Mouse (Mus musculus): ENCODE data around the gene Crkl.

Crkl gene

DNA sequence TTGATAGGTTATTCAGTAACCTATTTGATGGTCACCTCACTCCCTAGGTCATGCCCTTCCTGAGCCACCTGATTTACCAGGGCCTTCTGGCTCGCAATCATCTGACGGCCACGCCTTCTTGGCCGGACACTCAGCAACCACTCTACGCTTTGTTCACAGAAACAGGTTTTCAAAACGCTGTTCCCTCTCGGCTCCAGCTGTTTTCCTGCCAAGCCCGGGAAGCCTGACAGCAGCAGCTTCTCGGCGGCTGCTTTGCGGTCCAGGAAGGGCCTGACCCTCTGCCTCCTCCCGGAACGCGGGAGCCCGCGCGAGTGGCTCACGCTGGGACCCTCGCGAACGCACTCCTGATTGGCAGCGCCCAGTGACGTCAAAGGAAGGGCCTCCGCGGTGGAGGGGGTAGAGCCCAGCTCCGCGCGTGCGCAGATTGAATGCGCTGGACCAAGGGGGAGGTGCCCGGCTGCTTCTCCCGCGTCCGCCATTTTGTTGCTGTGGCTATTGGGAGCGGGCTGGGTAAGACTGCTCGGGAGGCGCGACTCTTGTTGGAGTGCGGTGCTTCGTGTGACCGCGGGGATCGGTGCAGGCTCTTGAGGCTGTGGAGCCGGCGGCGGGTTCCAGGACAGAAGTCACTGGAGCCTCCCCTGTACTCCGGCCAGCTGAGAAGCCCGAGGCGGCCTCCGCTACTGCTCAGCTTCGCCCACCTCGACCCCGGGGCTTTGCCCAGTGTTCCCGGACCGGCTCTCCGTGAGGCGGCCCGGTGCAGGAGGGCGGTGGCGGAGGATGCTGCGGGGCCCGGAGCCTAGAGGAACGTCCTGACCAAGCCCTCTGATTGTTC is at the start of gene Crkl:
Gene Crkl, plus strand, starts transcription at position 447 of the 832 bp plus-strand sequence.
- peak; percentile 100 for DNase-seq (ENCODE audit: low spot score)

DNA sequence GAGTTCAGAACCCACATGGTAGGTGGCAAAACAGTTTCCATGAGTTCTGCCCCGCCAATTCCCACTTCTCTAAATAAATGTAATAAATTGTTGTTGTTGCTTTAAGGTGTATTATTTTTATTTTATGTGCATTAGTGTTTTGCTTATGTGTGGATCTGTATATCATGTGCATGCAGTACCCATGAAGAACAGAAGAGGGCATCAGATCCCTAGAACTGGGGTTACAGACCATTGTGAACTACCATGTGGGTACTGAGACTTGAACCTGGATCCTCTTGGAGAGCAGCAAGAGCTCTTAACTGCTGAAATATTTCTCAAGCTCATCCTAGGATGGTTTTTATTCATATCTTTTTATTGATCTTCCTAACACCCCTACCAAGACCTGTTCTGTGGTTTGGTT is 48.9 kb upstream of the Crkl start:
- DNase-seq (ENCODE audit: low spot score): peak; percentile 58

DNA sequence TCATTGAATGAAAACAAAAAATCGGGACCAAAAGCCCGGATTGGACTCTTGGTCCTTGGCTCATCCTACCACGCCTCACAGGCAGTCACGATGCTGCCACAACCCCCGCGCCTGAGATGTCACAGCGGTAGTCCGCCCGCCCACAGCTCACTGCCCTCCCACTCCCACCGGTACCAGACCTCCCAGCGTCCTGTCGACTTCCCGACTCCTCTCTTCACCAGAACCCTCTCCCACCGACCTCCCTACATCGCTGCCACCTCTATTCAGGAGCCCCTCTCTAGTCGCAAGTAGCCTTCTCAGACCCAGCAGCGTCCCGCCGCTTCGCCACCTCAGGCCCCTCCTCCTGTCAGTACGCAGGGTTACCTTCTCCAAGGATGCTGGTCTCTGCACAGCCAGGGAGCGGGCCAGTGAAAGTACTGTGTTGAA is 46.5 kb upstream of the Crkl start:
- DNase-seq (ENCODE audit: low spot score): no peak

DNA sequence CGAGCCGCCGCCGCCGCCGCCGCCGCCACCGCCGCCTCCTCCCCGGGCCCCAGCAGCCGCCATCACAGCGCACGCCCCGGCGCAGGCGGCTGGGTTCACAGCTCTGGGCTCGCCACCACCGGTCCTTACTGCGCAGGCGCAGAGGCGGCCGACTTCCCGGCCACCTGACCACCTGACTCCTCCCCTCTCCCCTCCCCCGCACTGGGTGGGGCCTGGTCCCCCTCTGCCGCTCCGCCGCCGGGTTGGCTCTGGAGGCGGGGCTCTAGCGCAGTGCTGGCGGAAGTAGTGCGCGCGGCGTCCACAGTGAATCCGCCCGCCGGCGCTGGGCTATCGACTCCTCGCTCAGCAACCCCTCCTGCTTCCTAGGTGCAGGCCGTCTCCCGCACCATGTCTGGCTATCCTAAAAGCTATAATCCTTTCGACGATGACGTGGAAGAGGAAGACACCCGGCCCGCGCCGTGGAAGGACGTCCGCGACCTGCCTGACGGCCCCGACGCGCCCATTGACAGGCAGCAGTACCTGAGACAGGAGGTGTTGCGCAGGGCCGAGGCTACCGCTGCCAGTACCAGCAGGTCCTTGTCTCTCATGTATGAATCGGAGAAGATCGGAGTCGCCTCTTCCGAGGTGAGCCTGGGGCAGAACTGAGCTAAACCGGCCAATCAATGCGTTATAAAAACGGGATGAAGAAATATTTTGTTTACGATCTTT is 45.9 kb upstream of the Crkl start, which contains the start of the genes Snap29 and Pi4ka:
Gene Snap29, plus strand, starts transcription at position 251 of the 708 bp plus-strand sequence.
Gene Pi4ka, minus strand, starts transcription at position 579 of the 708 bp plus-strand sequence.
- peak; percentile 99 for DNase-seq (ENCODE audit: low spot score)

DNA sequence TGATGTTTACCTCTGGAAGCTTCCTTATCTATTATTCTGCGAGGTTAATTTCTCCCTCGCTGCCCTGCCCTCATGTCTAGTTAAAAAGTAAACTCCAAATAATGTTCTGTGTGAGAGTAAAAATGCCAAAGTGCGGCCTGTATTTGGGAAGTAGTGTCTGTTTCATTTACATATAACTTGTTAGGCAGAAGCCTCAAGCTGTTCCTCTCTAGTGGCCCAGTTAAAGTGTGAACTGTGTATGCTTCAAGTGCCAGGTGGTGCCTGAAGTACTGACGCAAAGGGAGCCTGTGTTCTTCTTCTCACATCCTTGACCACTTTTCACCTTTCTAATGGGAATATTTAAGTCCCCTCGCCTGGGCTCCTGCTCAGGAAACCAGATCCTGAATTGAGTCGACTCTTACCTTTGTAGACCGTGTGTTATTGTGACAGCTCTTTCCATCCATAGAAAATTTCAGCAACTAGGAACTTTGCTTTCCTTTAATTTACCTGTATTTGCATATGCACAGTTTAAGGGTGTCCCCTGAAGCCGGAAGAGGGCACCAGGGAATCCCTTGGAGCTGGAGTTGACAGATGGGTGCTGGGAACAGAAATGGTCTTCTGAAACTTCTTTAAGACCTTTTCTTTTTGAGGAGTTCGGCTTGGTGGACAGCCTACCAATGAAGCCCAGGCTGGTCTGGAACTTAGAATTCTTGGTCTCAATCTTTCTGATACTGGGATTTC is 45.1 kb upstream of the Crkl start:
- no peak for DNase-seq (ENCODE audit: low spot score)

DNA sequence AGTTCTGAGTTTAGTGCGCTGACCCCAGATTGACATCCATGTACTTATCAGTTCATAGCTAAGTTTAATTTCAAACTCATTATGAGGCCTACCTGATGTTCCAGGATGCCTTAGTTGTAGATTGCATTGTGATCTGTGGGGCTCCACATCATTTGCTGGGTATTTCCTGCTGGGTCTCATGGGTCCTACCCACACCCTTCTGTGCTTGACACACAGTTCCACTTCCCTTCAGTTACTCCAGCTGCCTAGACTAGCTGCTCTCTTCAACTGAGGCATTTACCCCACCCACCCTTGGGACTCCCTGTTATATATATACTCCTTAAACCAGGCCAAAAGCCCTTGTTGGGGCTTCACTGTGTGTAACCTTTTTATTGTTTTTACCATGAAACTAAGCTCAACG is 42.7 kb upstream of the Crkl start:
- DNase-seq (ENCODE audit: low spot score): no peak

DNA sequence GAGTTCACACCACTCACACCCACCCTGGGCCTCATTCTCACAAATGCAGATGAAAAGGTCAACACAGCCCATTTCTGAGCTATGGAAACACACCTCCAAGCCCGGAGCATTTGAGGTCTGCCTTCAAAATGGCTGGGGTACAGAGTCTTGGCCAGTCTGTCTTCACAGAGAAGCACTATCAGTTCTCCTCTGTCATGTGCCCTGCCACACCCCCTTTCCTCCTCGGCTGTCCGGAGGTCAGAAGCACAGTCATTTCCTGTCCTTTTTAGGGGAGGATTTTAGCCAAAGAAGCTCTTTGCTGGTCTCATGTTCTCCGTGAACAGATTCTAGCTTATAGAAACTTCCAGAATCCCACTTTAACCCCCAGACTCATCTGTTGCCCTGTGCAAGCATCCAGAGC is 41.6 kb upstream of the Crkl start:
- no peak for DNase-seq (ENCODE audit: low spot score)

DNA sequence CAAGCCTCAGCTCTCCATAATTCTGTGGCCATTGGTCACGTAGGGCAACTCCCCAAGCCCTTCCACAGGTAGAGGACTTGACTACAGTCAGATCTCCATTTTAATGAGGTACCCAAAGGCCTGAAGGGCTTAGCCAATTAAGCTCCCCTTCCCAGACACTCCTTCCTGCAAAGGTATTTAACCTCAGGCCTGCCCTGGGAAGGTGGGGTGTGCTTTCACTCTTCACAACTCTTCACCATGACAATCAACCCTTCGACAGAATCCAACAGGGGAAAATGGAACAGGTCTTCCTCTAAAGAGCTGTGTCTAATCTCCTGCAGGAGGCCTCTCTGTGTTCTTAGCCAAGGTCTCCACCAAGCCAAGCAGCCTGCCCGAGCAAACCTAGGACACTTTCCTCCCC is 28.8 kb upstream of the Crkl start:
- DNase-seq (ENCODE audit: low spot score): no peak

DNA sequence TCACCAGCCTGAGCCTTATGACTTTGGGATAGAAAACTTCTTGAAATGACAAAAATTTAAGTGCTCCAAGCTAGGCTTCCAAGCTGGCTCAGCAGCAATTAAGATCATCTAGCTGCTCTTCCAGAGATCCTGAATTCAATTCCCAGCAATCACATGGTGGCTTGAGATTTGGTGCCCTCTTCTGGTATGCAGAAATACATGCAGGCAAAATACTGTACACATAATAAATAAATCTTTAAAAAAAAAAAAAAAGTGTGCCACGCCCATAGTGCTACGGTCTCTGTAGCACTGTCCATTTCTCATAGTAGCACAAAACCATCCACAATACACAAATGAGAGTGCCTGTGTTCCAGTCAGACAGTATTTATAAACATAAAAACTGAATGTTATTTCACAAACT is 19.2 kb upstream of the Crkl start:
- DNase-seq (ENCODE audit: low spot score): peak; percentile 29

DNA sequence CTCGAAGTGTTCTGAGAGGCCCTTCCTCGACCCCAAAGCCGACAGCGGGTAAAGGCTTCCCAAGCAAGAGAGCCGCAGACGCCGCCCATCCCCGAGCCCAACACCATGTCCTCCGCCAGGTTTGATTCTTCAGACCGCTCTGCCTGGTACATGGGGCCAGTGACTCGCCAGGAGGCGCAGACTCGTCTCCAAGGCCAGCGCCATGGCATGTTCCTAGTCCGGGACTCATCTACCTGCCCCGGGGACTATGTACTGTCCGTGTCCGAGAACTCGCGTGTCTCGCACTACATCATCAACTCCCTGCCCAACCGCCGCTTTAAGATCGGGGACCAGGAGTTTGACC is 557 bp downstream of the Crkl start:
- DNase-seq (ENCODE audit: low spot score): peak; percentile 57

DNA sequence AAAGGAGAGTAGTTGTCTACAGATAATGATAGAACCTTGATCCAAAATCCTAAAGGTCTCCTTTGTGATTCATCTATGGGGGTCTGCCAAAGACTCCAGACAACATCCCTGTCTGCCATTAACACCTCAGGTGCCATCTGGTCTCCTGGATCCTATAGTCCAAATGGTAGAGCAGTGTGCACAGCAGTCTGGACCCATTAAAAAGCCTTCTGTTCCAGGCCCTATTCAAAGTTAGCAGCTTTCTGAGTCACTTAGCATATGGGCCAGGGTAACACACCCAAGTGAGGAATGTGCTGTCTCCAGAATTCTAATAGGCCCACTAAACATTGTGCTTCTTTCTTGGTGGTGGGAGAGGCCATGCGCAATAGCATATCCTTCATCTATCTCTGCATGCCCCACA is 5.1 kb downstream of the Crkl start:
- no peak for DNase-seq (ENCODE audit: low spot score)

DNA sequence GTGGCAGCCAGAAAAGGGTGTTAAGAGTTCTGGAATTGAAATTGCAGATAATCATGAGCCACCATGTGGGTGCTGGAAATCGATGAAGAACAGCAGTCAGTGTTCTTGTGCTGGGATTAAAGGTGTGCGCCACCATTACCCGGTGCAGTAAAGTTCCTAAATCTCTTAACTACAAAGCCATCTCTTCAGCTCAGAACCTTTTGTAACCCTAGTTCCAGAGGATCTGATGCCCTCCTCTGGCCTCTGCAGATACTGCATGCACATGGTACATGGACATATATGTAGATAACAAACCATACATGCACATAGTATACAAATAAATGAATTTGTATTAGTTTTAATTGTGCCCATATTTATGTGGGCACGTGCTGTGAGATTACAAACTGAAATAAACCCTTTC is 8.5 kb downstream of the Crkl start:
- DNase-seq (ENCODE audit: low spot score): peak; percentile 15

DNA sequence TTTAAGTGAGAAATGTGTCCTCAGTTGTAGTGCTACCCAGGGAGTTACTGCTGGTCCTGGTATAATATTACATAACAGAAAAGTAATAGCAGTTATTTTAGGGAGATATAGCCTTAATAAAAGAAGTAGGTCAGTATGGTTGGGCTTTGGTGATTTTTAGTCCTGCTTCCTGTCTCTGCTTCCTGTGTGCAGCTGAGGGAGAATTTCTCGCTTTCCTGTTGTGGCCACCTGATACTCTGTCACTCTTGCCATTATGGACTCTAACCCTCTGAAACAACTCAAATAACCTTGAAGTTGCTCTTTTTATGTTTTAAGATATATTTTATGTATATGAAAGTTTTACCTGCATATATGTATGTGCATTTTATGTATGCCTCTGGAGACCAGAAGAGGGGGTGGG is 9.8 kb downstream of the Crkl start:
- DNase-seq (ENCODE audit: low spot score): no peak

DNA sequence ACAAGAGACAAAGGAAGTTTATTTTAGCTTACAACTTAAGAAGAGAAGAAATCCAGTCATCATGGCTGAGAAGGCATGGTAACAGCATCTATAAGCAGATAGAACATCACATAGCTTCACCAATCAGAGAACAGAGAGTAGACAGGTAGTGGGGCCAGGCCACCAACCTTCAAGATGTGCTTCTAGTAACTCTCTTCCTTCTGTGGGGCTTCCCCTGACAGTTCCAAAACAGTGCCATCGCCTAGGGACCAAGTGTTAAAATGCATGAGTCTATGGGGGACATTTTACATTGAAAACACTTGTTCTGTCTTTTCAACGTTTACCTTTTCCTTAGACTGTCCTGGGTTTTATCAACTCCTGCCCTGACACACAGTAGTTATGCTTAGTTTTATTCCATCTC is 11.4 kb downstream of the Crkl start:
- DNase-seq (ENCODE audit: low spot score): no peak

DNA sequence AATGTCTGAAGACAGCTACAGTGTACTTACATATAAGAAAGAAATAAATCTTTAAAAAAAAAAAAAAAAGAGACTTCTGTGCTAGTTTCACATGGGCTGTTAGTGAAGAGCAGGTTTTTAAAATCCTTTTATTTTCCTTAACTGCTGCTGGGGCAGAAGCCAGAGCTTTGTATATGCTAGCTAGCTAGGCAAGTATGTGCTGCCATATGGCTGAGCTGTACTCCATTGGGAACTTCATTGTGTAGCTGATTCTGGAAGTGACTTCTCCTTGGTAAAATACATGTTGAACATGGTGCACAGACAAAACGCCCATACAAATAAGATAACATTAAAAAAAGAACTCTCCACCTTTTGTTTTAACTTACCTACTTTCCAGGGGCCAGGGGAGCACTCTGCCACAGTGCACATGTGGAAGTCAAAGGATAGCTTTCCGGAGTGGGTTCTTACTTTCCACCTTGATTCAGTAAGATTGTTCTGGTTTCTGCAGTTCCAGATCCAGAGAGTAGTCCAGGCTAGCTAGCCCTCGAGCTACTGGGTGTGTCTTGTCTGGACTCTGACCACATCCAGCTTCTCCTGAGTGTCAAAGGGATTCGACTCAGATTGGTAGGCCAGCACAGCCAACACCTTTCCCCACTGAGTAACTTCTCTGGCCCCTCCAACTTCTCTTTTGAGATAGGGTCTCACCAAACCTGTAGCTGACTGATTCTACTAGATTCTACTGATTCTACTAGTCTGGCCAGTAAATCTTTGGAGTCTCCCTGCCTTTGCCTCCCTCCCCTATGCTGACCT is 15.3 kb downstream of the Crkl start:
- DNase-seq (ENCODE audit: low spot score): no peak

DNA sequence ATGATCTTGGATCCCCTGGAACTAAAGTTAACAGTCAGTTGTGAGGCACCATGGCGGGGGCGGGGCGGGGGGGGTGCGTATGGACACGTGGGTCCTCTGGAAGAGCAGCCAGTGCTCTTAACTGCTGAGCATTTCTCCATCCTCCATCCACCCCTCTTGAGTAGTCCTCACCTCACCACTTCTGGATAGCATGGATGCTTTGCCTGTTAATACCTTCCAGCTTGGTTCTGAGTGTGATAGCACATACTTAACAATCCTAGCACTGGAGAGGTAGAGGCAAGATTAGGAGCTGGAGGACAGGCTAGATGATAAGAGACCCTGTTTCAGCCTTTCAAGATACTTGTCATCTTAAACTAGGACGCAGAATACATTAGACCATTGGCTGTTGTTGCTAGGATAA is 20.7 kb downstream of the Crkl start:
- DNase-seq (ENCODE audit: low spot score): no peak

DNA sequence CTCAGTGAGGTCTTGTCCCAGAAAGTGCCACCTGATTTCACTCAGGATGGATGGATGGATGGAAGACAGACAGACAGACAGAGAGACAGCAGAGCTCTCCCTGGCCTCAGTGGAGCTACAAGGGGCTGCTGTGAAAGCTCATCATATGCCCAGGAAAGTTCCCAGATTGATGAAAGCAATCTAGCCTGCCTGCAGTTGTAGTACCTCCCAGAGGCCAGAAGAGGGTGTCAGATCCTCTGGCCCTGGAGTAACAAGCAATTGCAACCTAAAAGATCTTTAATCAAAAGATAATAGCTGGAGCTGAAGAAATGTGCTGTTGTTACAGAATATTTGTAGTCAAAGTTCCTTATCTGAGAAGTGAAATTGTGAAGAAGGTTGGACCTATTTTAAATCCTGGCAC is 22.3 kb downstream of the Crkl start:
- DNase-seq (ENCODE audit: low spot score): peak; percentile 50

DNA sequence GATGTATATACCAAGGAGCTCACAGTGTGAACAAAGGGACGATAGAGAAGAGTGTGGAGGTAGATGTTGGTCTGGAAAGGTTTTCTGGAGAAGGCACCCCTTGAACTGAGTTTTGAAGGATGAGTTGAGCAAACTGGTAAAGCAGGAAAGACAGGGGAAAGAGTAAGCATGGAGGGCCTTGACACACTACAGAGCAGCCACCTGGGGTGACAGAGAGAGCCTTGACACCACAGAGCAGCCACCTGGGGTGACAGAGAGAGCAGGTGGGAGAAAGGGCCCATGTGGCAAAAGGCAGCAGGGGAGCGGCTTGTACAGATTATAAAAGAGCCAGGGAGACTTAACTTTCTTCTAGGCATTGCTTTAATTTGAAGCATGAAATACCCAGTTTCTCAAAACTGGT is 23.0 kb downstream of the Crkl start:
- no peak for DNase-seq (ENCODE audit: low spot score)

DNA sequence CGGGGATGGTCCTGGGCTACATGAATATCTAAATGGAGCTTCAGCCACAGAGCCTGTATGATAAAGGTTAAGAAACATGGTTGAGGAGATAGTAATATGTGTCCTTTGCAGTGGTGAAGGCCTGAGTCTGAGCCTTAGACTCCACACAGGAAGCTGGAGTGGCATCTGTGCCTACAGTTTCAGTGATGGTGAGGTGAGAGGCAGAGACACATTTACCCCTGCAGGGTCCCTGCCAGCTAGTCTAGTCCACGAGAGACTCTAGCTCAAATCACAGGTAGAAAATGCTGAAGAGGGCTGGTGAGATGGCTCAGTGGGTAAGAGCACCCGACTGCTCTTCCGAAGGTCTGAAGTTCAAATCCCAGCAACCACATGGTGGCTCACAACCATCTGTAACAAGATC is 23.5 kb downstream of the Crkl start:
- no peak for DNase-seq (ENCODE audit: low spot score)

DNA sequence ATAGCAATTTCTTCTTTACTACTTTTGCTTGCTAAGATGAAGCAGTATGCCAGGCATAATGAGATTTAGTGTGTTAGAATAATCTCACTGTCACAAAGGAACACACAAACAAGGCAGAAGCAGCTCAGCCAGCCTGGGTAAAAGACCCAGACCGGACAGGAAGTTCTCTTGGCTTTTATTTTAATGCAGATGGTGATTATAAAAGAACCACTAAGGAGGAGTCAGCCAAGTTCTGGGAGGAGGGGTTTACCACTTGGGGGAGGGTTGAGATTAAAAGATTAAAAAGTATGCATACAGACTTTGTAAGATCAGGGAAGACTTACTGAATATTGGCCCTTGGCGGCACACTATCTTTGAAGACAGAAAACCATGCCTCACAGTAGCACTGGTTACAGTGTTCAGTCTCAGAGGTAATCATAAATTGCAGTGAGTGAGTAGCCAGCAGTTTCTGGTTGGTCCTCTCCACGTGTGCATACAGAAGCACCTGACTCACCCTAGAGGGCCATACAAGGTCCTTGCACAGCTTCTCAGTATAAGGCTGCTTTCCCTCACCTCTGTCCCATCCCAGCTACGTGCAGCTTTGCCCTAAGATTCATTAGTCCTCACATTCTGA is 26.6 kb downstream of the Crkl start:
- DNase-seq (ENCODE audit: low spot score): no peak

DNA sequence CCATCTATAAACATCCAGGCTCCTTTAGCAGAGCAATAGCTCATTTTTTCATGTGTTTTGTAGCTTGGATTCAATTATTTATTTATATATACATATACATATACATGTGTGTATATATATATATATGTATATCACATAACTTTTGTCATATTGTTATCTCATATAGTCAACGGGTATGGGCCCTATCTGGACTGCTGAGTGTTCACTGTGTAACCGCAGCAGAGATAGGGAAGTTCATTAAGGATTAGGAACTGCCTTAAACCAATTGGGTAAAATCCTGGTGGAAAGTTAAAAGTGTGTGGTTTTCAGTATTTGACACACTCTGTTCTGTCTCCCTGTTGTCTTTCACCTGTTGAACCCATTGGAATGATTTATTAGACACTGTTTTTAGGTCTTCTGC is 29.7 kb downstream of the Crkl start:
- no peak for DNase-seq (ENCODE audit: low spot score)

DNA sequence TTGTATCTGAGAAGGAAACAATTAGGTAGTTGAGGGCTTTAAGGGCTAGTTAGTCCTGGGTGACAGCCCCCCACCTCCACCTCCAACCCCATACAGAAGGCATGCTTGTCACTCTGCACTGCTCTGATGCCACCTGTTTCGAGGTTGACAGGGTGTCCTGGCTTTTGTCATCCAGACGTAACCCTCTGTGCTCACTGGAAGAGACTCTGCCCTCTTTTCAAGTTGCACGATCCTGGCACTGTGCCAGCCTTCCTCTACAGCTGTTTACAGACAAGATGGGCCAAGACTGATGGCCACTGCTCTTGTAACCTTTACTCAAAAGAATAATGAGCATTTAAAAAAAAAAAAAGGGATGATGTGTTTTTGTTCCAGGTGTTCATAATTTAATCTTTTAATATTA is 34.7 kb downstream of the Crkl start:
- no peak for DNase-seq (ENCODE audit: low spot score)

All from embryo, embryonic 10.5 days (tissue).